Mouse (Mus musculus) hindbrain, embryonic 14.5 days (tissue): ENCODE data around the gene Acvrl1. TPM values are rescaled to one million over a fixed set of nuclear protein-coding genes. Genes with fewer than 3 reads are reported as not detected.
A peak's percentile ranks its signal among the peaks of the same experiment; 100 is the strongest.
"Not testable (repeated sequence)": the region's sequence is repeated elsewhere in the genome, so short reads cannot be mapped to it uniquely, and the experiment has no call there.

Experiments
- ATAC-seq: fragments of 200-750 bp; cut with Nextera tagmentation; 2 replicates; pipeline ENCODE4 v1.8.0; 2017; ENCODE audit warnings: moderate number of reproducible peaks, mild to moderate bottlenecking, moderate TSS enrichment, moderate library complexity; ENCODE audit not compliant: low FRiP score
- DNase-seq: peaks from one replicate; pipeline ENCODE4 v3.0.0-alpha.2; 2015; ENCODE audit warnings: low spot score
- H3K27ac ChIP-seq: fragments of 300-500 bp; sonication (generic); 2 replicates; pipeline ENCODE4 v1.5.1; 2014; ENCODE audit warnings: mild to moderate bottlenecking, moderate library complexity
- H3K27me3 ChIP-seq: fragments of 300-500 bp; sonication (generic); 2 replicates; pipeline ENCODE4 v1.6.1; 2014; ENCODE audit warnings: mild to moderate bottlenecking, low read length, mixed read lengths; ENCODE audit not compliant: control insufficient read depth, insufficient read depth
- H3K36me3 ChIP-seq: fragments of 300-500 bp; sonication (generic); replicated peaks from 2 replicates; pipeline ENCODE4 v1.6.1; 2014; ENCODE audit not compliant: control insufficient read depth, insufficient read depth
- H3K4me1 ChIP-seq: fragments of 300-500 bp; sonication (generic); replicated peaks from 2 replicates; pipeline ENCODE4 v1.6.1; 2014; ENCODE audit warnings: antibody characterized with exemption, low read length, mixed read lengths; ENCODE audit not compliant: control insufficient read depth, insufficient read depth
- H3K4me2 ChIP-seq: fragments of 300-500 bp; sonication (generic); replicated peaks from 2 replicates; pipeline ENCODE4 v1.6.1; 2014; ENCODE audit warnings: mild to moderate bottlenecking, moderate library complexity
- H3K4me3 ChIP-seq: fragments of 300-500 bp; sonication (generic); replicated peaks from 2 replicates; pipeline ENCODE4 v1.5.1; 2014; ENCODE audit warnings: mild to moderate bottlenecking, low read length
- H3K9ac ChIP-seq: fragments of 300-500 bp; sonication (generic); 2 replicates; pipeline ENCODE4 v1.6.1; 2014
- H3K9me3 ChIP-seq: fragments of 300-500 bp; sonication (generic); 2 replicates; pipeline ENCODE4 v1.6.1; 2016; ENCODE audit warnings: low read length; ENCODE audit not compliant: control insufficient read depth
- WGBS: fragments of 180-500 bp; shearing (Covaris S2); extraction: QIAGEN DNeasy Blood & Tissue Kit; methylation state at CpG from one replicate; pipeline ENCODE4 v1.1.7; 2014; 5-methylcytosine and 5-hydroxymethylcytosine counted together
- polyA plus RNA-seq: library from polyadenylated mRNA; unstranded; fragments of >200 nt; fragmentation: Nextera tagmentation; extraction: Ambion mirVana; gene quantifications from 2 replicates; pipeline ENCODE4 v1.2.1, GENCODE M21; 2014

Acvrl1 gene
- polyA plus RNA-seq, 1 experiment from 2014 or later, result 5.7 TPM

DNA sequence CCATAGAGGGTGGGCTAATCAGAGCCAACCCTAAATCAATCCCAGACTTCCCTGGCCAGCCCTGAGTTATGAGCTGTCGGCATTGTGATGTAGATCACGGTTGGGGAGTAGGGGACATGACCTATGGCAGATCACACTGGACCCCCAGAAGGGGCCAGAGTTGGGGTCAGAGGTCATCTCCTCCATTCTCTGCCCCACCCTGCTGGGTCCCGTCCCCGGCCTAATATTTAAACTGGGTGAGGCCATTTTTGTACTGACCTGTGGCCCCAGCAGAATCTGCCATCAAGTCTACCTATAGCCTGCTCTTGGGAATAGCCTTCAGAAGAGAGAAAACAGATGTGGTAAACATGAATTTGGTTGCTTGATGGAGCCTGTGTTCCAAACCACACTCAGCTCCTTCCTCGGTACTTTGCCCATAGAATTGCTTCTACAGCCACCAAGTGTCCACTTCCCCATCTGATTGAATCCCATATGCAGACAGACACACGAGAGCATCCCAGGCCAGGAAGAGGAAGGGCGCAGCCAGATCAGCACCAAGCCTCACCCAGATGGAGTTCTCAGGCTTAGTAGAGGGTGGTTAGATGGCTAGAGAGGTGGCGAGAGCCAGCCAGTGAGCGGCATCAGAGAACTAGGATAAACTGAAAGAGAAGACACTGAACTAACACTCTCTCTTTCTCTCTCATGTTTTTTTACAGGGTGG is 24.6 kb upstream of the Acvrl1 start:
- Histone ChIP-seq H3K27ac (no peak overlapping the region), H3K4me2 (no peak overlapping the region), H3K9me3 (no peaks in the 10 kb centered on the region), H3K4me1 (peaks cover 3% of the 10 kb centered on the region; the same call in 1 of the 2 replicates), H3K9ac (no peak overlapping the region), H3K27me3 (no peaks in the 10 kb centered on the region), H3K36me3 (no peaks in the 10 kb centered on the region), H3K4me3 (no peak overlapping the region)
- ATAC-seq, result no peak
- 69% methylated on average over 9 of the region's 9 CpGs for WGBS
- no peak for DNase-seq

DNA sequence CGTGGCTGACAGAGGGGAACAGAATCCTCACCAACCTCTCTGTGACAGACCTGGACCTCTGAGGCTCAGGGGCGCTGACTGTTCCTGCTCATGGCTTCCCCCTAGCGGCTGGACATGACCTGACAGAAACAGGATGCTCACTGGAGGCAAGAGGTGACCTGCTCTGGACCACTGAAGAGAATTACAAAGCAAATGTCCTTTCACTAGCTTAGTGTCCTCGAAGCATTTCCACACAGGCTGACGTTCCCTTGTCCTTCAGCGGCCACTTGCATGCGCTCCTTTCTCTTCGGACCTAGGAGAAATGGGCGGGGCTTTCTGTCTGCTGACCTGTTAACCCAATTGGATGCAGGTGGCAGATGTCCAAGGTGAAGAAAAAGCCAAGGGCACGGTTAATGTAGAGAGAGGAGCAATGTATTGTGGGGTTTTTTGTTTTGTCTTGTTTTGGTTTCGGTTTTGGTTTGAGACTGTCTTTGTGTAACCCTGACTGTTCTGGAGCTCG is 22.8 kb upstream of the Acvrl1 start:
- H3K4me3 ChIP-seq, result no peak overlapping the region
- peak; percentile 53 for DNase-seq
- no peak overlapping the region for H3K9ac ChIP-seq
- H3K36me3 ChIP-seq, result no peaks in the 10 kb centered on the region
- H3K27ac ChIP-seq, result no peak overlapping the region
- ATAC-seq, result no peak
- WGBS, result 17% methylated on average over 12 of the region's 12 CpGs
- no peak overlapping the region for H3K4me2 ChIP-seq
- H3K4me1 ChIP-seq, result no peaks in the 10 kb centered on the region
- no peaks in the 10 kb centered on the region for H3K9me3 ChIP-seq
- no peaks in the 10 kb centered on the region for H3K27me3 ChIP-seq

DNA sequence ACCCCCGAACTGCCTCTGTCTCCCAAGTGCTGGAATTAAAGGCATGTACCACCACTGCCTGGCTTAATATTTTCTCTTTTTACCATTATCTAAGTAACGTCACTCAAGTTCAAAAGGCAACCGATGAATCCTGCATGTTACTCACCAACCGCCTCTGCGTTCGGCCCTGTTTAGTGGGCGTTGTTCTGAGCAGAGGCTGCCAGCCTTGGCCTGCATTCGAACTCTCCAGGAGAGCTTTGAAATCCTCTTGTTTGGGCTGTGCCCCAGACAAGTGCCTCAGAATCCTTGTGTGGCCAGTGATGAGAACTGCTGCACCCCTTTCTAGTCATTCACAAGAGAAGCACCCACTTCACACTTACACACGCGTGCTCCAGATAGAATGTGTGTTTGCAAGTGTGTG is 22.3 kb upstream of the Acvrl1 start:
- H3K36me3 ChIP-seq, result no peaks in the 10 kb centered on the region
- no peaks in the 10 kb centered on the region for H3K27me3 ChIP-seq
- H3K27ac ChIP-seq, result no peak overlapping the region
- H3K4me1 ChIP-seq, result no peaks in the 10 kb centered on the region
- DNase-seq (no peak), ATAC-seq (no peak)
- no peaks in the 10 kb centered on the region for H3K9me3 ChIP-seq
- WGBS, result 83% methylated on average over 10 of the region's 10 CpGs
- no peak overlapping the region for H3K9ac ChIP-seq
- no peak overlapping the region for H3K4me3 ChIP-seq
- no peak overlapping the region for H3K4me2 ChIP-seq

DNA sequence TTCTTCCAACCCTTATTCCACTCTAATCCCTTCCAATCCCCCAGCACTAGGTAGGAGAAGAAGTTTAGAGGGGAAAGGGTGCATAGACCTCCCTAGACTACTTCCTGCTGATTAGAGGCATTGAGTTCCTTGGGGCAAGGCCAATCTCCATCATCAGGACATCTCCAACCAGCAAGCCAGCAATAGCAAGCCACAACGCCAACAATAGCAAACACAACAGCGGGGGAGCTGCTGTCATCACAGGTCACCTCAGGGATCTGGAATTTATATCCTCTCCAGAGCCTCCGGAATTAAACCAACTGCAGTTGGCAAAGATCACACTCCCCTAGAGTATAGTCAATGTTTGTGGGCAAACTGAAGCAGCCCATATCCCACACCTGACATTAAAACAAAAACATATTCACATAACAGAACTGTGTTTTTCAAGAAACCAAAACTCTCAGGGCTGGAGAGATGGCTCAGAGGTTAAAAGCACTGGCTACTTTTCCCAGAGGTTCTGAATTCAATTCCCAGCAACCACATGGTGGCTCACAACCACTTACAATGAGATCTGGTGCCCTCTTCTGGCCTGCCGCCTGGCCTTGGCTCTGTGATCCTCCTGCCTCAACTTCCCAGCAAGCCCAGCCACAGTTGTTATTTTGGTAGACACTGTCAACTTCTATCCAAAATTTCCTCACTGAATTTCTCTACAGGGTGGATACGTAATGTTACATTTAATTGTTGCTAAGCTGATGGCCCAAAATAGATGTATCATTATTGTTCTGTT is 20.2 kb upstream of the Acvrl1 start:
- no peak overlapping the region for H3K4me3 ChIP-seq
- H3K36me3 ChIP-seq, result no peaks in the 10 kb centered on the region
- no peak for ATAC-seq
- H3K4me2 ChIP-seq, result no peak overlapping the region
- DNase-seq, result no peak
- H3K9ac ChIP-seq, result no peak overlapping the region
- WGBS, result 90% methylated on average over 5 of the region's 5 CpGs
- no peaks in the 10 kb centered on the region for H3K9me3 ChIP-seq
- no peaks in the 10 kb centered on the region for H3K4me1 ChIP-seq
- H3K27ac ChIP-seq, result no peak overlapping the region
- H3K27me3 ChIP-seq, result no peaks in the 10 kb centered on the region

DNA sequence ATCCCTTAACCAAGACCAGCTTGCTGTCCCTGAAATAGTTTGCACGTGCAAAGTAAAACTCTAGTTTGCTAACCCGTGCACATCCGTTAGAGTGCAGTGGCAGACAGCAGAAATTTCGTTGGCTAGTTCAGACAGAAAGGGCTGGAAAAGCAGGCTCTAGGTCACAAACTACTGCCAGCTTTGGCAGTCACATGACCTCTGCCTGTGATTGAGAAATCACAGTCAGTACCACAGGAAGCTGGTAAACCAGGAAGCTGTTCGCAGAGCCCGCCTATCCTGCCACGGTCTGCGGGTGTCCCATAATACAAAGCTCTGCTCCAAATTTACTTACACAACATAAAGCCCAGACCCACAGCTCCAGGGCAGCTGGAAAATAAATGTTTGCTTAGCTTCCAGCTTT is 15.1 kb upstream of the Acvrl1 start:
- H3K36me3 ChIP-seq, result no peaks in the 10 kb centered on the region
- H3K27me3 ChIP-seq, result no peaks in the 10 kb centered on the region
- H3K4me1 ChIP-seq, result no peaks in the 10 kb centered on the region
- no peak overlapping the region for H3K4me2 ChIP-seq
- ATAC-seq (no peak), DNase-seq (no peak)
- no peak overlapping the region for H3K27ac ChIP-seq
- H3K4me3 ChIP-seq, result no peak overlapping the region
- 0 out of 2 replicates have a peak, but pooled peaks cover 3% of the 10 kb centered on the region for H3K9me3 ChIP-seq
- H3K9ac ChIP-seq, result no peak overlapping the region
- WGBS, result 81% methylated on average over 8 of the region's 8 CpGs

DNA sequence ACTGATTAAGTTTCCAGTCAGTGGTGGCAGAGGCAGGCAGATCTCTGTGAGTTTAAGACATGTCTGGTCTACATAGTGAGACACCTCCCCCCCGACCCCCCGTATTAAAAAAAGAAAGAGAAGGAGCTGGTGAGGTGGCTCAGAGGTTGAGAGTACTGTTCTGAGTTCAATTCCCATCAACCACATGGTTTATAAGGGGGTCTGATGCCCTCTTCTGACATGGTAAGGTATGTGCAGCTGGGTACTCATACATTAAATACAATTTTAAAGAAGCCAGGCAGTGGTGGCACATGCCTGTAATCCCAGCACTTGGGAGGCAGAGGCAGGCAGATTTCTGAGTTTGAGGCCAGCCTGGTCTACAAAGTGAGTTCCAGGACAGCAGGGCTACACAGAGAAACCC is 14.5 kb upstream of the Acvrl1 start:
- H3K4me2 ChIP-seq, H3K27ac ChIP-seq, H3K4me3 ChIP-seq, H3K9ac ChIP-seq, H3K9me3 ChIP-seq, H3K4me1 ChIP-seq, DNase-seq, ATAC-seq, H3K36me3 ChIP-seq, H3K27me3 ChIP-seq: not testable (repeated sequence)
- WGBS, result 87% methylated on average over 2 of the region's 2 CpGs

DNA sequence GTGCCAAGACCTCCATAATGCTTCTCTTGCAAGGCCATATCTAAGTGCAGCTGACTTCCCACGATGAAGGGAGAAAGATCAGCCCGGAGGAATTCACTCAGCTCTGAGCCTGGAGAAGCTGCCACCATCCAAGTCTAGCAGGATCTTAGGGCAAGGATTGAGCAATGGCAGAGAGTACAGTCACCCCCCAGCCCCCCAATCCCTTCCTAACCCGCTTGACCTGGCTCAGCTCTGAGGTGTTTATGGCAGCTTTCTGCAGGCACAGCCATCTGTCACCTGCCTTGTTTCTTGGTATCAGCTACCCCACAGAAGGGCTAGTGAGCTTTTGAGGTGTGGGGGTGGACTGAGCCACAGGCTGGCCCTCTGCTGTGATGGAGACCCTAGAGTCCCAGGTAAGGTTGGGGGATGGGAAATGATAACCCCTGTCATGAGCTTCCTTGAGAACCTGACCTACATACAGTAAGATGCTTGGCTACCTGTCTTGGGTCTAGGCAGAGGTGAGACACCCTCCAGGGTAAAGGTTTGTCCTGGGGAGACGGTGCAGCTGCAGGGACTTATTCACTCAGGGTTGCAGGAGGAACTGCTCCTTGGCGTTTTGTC is 12.7 kb upstream of the Acvrl1 start, which contains the start of gene Ankrd33:
TSS of gene Ankrd33 (plus strand) at position 245 of the 600 bp plus-strand sequence.
- WGBS, result 83% methylated on average over 5 of the region's 5 CpGs
- Histone ChIP-seq H3K36me3 (no peaks in the 10 kb centered on the region), H3K4me3 (no peak within 1 kb of the TSS), H3K9me3 (0 out of 2 replicates have a peak, but pooled peaks cover 3% of the 10 kb centered on the region), H3K27ac (no peak within 1 kb of the TSS), H3K4me2 (no peak within 1 kb of the TSS), H3K9ac (no peak within 1 kb of the TSS), H3K27me3 (no peaks in the 10 kb centered on the region), H3K4me1 (no peaks in the 10 kb centered on the region)
- ATAC-seq, result no peak
- no peak for DNase-seq

DNA sequence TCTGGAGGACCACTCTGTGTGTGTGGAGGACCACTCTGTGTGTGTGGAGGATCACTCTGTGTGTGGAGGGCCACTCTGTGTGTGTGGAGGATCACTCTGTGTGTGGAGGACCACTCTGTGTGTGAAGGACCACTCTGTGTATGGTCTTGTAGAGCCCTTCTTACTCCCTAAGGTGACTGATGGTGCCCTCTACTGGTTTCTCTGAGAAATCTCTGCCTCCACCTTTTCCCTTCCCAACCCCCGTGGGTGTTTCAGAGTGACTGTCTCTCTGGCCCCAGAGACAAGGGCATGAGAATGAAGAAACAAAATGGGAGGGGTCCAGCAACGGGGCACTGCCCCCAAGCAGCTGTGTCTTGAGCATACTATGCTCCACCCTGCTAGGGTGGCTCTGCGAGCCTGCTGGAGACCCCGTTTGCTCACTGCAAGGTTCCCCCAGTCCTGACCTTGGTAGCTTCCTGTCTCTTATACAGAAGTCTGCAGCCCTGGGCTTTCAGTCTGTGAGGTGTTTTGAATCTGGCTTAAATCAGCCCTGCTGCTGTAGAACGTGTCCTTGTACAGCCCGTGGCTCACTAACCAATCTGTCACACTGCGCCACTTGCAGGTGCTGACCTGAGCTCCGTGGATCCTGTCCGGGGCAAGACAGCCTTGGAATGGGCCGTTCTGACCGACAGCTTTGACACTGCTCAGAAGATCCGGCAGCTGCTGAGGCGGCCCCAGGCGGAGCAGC is 9.8 kb upstream of the Acvrl1 start:
- H3K9ac ChIP-seq, result no peak overlapping the region
- 0 out of 2 replicates have a peak, but pooled peaks cover 3% of the 10 kb centered on the region for H3K9me3 ChIP-seq
- H3K4me2 ChIP-seq, result no peak overlapping the region
- no peak for ATAC-seq
- DNase-seq, result no peak
- no peaks in the 10 kb centered on the region for H3K36me3 ChIP-seq
- no peaks in the 10 kb centered on the region for H3K27me3 ChIP-seq
- no peaks in the 10 kb centered on the region for H3K4me1 ChIP-seq
- H3K27ac ChIP-seq, result no peak overlapping the region
- H3K4me3 ChIP-seq, result no peak overlapping the region
- WGBS, result 62% methylated on average over 14 of the region's 14 CpGs
